Mouse (Mus musculus) olfactory bulb, adult 2 months (tissue): ENCODE measurements around the gene Spdl1.

ENCODE experiments used
- CTCF ChIP-seq: fragments of 200-500 bp; IDR thresholded peaks from 2 replicates; pipeline ENCODE4 v1.5.1; 2012; ENCODE audit warnings: low read depth, mild to moderate bottlenecking, low read length, moderate library complexity; ENCODE audit not compliant: insufficient read depth
- POLR2A ChIP-seq: fragments of 200-500 bp; IDR thresholded peaks from 2 replicates; pipeline ENCODE4 v1.6.1; 2012; ENCODE audit warnings: mild to moderate bottlenecking, low read depth, low read length, moderate library complexity; ENCODE audit not compliant: insufficient read depth

DNA sequence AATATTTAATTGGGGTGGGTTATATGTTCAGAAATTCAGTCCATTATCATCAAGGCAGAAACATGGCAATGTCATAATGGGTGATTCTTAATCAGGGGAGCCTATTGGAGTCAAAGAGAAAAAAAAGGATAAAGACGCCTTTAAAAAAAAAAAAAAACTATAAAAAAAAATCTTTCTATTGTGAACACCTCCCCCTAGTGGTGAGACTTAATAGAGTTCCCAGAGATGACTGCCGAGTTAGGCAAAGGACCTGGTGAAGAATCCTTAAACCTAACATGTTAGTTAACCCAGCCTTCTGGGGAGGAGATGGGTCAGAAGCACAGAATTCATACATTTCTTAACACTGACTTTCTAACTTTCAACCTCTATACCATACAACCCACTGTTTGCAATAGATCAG lies 18.7 kb downstream of the Spdl1 start:
- TF ChIP-seq CTCF (no peak), POLR2A (no peak)
